Mouse (Mus musculus): ENCODE measurements at regions not wholly inside any gene's neighbourhood (a gene's known extent, or its start where the extent isn't known, plus 50 kb on each side); places are given as distances from the start of the nearest gene placed in this dataset.
A peak's percentile ranks its signal among the peaks of the same experiment; 100 is the strongest.

DNA sequence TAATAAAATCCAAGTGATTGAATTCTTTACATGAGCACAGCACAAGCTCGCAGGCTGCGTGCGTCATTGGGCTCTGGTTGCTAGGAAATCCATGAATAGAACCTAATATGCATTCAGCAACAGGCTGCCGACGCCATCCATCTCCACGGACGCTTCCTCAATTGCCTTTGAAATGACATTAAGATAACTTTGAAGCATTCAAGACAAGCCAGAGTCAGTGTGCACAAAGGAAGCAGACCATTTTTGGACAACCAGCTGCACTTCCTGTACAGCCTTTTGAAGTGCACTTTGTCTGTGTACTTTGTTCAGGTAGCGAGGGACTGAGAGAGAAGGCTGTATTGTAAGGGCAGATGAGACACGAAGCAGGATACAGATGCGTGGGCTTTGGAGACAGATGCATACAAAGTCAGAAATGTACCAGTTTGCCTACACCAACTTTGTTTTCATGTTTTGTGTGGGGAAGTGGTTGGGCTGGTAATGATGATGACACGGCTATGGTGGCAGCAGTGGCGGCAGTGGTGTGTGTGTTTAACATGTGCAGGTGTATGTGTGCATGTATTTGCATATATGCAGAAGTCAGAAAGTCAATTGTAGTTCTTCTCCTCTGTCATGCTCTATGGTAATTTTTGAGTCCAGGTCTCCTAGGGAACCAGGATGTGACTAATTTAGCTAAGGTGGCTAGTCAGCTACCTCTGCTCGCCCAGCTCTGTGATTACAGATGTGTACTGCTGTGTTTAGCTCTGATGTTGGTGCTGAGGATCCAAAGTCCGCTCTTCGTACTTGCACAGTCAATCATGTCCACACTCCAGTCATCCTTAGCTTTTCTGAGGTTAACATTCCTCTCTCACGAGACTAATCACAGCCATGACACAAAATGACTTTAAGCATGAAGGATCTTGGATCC lies 106.7 kb upstream of the Col1a2 start:
- peak; percentile 39 to 57 for DNase-seq (ENCODE audit: low spot score in 2 of 2)
- intact Hi-C loops (cut with DNase I): loop anchor here (10.0 kb wide), 1 partner anchor 507 kb away; the partner anchor contains the start of gene Ppp1r9a

- intact Hi-C loops (cut with DNase I): loop anchor here (10.0 kb wide), 1 partner anchor 506 kb away; the partner anchor contains the start of gene Ppp1r9a
- DNase-seq (ENCODE audit: low spot score in 2 of 2): no peak
These were observed 106.0 kb upstream of the Col1a2 start for GRCm38 (mm10) chr6:4398599-4398980.

DNA sequence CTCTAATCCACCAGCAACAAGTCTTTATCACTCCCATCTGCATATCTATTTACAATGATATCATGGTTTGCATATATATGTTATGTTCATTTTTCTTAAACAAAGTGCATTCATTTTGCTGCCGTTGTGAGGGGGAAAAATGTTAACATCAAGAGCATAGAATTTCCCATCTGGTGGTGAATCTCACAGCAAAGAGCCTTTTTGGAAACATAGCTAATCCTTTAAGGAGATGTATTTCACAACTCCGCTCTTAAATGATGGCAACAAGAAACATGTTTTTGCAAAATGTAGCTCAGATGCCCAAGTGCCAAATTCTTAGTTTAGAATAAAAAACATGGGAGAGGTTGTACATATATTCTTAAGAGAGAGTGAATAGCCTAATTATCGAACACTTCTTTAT lies 99.3 kb upstream of the Col1a2 start:
- DNase-seq (ENCODE audit: low spot score in 2 of 2): no peak

DNA sequence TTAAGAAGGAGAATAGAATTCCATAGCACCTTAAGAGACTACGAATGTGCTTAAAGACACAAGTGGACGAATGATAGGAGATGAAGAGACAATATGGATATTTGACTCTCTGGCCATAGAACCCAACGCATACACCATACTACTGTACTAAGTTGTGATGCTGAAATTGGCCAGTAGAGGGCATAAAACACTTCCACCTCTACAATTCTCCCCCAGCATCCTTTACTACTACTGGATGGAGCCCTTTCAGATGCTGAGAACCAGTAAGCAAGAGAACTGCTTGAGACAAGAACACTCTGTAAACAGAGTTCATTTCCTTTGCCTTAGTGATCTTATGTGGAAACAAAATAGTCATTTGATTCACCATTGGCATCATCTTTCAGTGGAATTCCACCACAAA lies 96.9 kb upstream of the Col1a2 start:
- DNase-seq (ENCODE audit: low spot score in 2 of 2): no peak
- intact Hi-C loops (cut with DNase I): no loop called here

More for the DNA sequence above, 99.3 kb upstream of the Col1a2 start:
- intact Hi-C loops (cut with DNase I): no loop called here

DNA sequence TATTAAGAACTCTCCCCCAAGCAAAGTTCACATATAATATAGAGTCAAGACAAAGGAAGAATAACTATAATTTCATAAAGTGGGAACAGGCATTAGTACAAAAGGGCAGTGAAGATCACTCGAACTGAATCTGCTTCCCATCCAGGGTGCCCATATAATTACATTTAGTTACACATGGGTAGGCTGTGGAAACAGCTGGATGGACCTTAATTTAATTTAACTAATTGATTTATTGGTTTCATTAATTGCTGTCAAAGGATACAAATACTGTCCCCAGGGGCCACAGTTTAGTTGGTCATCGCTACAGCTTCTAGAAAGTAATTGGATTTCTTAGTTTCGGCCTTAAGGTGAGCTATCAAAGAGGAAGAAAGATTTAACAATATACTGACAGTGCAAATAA lies 91.4 kb upstream of the Col1a2 start:
- intact Hi-C loops (cut with DNase I): no loop called here
- no peak for DNase-seq (ENCODE audit: low spot score in 2 of 2)

- no peak for DNase-seq (ENCODE audit: low spot score in 2 of 2)
- intact Hi-C loops (cut with DNase I): no loop called here
These were observed 90.4 kb upstream of the Col1a2 start for GRCm38 (mm10) chr6:4414166-4414565.

DNA sequence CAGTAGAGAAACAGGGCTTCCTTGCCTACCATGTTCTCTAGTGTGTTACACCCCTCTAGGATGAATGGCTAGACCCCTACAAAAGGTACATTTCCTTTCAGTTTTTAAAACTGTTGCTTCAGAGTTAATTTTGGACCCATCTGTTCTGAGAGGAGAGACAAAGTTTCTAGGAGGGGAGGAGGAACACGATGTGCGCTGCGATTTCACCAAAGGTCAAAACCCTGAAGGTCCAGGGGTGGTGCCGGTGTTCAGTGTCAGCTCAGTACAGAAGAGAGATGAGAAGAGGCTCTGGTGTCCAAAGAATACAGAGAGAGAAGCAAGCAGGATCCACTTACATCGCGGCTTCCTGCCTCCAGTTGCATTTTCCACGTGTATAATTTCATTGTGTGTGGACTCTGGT lies 89.4 kb upstream of the Col1a2 start:
- intact Hi-C loops (cut with DNase I): loop anchor here (5.0 kb wide), 2 partner anchors 92 to 132 kb away; no protein-coding TSS in a partner anchor
- DNase-seq (ENCODE audit: low spot score in 2 of 2): no peak

GRCm38 (mm10) chr6:4417247-4417709 lies 87.3 kb upstream of the Col1a2 start:
- no peak for DNase-seq (ENCODE audit: low spot score in 2 of 2)
- intact Hi-C loops (cut with DNase I): loop anchor here (5.0 kb wide), 2 partner anchors 90 to 130 kb away; no protein-coding TSS in a partner anchor

- intact Hi-C loops (cut with DNase I): loop anchor here (5.0 kb wide), 2 partner anchors 89 to 129 kb away; no protein-coding TSS in a partner anchor
- DNase-seq (ENCODE audit: low spot score in 2 of 2): no peak
These were observed 86.2 kb upstream of the Col1a2 start for GRCm38 (mm10) chr6:4418376-4418775.

DNA sequence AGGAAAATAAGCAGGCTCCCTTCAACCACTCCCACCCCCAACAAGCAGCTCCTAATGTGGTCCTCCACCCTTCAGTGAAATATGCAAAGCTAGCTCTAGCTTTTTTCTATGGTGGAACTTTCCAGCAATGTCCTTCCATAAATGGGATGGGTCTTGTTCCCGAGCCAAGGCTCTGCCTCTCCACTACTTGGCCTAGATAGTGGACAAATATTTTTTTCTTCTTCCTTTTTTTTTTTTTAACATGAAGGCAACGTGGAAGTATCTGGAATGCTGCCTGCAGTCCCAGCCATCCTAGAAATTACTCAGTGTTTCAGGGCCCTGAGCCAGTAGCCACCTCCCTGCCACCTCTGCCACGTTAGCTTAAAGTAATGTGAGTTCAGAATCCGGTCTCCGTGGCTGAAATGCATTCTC lies 85.7 kb upstream of the Col1a2 start:
- intact Hi-C loops (cut with DNase I): loop anchor here (5.0 kb wide), 2 partner anchors 88 to 128 kb away; no protein-coding TSS in a partner anchor
- DNase-seq (ENCODE audit: low spot score in 2 of 2): no peak

- DNase-seq (ENCODE audit: low spot score in 2 of 2): no peak
- intact Hi-C loops (cut with DNase I): no loop called here
These were observed 83.1 kb upstream of the Col1a2 start for GRCm38 (mm10) chr6:4421466-4421865.

GRCm38 (mm10) chr6:4427122-4427521 lies 77.5 kb upstream of the Col1a2 start:
- DNase-seq (ENCODE audit: low spot score in 2 of 2): no peak
- intact Hi-C loops (cut with DNase I): no loop called here

GRCm38 (mm10) chr6:4430704-4431310 lies 73.8 kb upstream of the Col1a2 start:
- DNase-seq (ENCODE audit: low spot score in 2 of 2): no peak
- intact Hi-C loops (cut with DNase I): no loop called here

GRCm38 (mm10) chr6:4432192-4432591 lies 72.4 kb upstream of the Col1a2 start:
- intact Hi-C loops (cut with DNase I): no loop called here
- no peak for DNase-seq (ENCODE audit: low spot score in 2 of 2)

DNA sequence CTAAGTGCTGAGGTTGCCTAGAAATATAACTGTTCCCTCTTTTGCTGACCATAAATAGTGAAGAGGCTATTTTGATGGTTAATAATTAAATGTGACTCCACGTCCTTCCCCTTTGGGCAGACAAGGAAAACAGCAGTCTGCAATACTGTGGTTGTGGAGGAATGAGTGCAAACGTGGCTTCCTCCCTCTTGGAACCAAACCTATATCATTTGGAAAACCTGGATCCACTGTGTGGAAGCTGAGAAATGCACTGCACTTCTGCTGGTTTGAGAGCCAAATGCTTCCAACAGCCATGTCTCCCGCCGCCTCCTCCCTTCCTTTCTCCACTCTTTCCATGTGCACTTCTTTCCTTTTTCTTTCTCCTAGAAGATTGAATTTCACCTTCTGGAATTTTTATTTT lies 68.2 kb upstream of the Col1a2 start:
- no peak for DNase-seq (ENCODE audit: low spot score in 2 of 2)
- intact Hi-C loops (cut with DNase I): no loop called here

DNA sequence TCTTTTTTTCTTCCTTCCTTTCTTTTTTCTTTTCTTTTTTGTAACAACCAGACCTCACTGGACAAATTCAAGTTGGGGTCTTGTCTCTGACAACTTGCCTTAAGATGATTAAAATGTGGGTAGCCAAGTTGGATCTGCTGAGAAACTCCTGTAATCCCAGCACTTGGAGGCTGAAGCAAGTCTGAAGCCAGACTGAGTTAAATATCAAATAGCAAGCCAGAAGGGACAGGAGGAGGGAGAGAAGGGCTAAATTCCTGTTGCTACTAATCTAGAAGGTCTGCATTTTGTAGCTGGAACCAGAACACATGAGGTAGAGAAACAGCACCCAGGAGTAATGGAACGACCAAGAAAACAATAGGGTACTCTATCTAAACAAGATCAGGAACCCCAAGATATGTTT lies 67.7 kb upstream of the Col1a2 start:
- intact Hi-C loops (cut with DNase I): no loop called here
- no peak for DNase-seq (ENCODE audit: low spot score in 2 of 2)

- no peak for DNase-seq (ENCODE audit: low spot score in 2 of 2)
These were observed 62.9 kb upstream of the Col1a2 start for GRCm38 (mm10) chr6:4441618-4442167.

DNA sequence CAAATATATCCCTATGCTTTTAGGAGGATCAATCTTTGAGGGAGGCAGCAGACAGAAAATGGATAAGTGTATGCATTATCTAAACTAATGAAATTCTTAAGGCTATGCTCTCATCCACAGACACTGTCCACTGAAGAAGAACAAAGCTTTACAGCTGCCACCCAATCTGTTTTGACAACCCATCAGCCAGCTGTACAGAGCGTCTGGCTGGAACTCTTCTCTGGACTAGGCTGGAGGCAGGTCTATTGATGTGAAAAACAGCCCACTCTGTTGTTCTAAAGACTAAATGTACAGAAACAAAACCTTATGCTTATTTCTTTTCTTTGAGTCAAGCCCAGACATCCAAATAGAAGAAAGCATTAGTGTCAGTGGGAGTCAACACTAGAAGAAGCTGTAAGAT lies 58.7 kb upstream of the Col1a2 start:
- intact Hi-C loops (cut with DNase I): no loop called here
- DNase-seq (ENCODE audit: low spot score in 2 of 2): no peak

More at GRCm38 (mm10) chr6:4441618-4442167, 62.9 kb upstream of the Col1a2 start:
- intact Hi-C loops (cut with DNase I): no loop called here

GRCm38 (mm10) chr6:4451227-4451626 lies 53.4 kb upstream of the Col1a2 start:
- intact Hi-C loops (cut with DNase I): no loop called here
- no peak for DNase-seq (ENCODE audit: low spot score in 2 of 2)
